Mouse (Mus musculus): ENCODE results near the gene Pheta2. TPM values are rescaled to one million over a fixed set of nuclear protein-coding genes. Genes with fewer than 3 reads are reported as not detected.

Gene Pheta2
- polyA plus RNA-seq, 1 experiment from 2014 or later, result 5.4 TPM

- Histone ChIP-seq H3K4me1 (replicated peaks; ENCODE audit: control insufficient read depth, insufficient read depth, low read length) (no peaks in the 10 kb centered on the region), H3K9me3 (ENCODE audit: control insufficient read depth) (no peaks in the 10 kb centered on the region), H3K36me3 (ENCODE audit: control insufficient read depth, insufficient read depth) (no peaks in the 10 kb centered on the region), H3K4me3 (ENCODE audit: low read depth, low read length) (no peak overlapping the region), H3K27ac (ENCODE audit: low read depth, low read length) (no peak overlapping the region), H3K4me2 (replicated peaks; ENCODE audit: low read depth) (no peak overlapping the region), H3K9ac (ENCODE audit: low read depth, low read length) (no peak overlapping the region), H3K27me3 (replicated peaks; ENCODE audit: control insufficient read depth, insufficient read depth, low read length) (no peaks in the 10 kb centered on the region)
- 40% methylated on average over 3 of the region's 3 CpGs for WGBS
- TF ChIP-seq CTCF (IDR thresholded peaks at IDR 0.05; ENCODE audit: low read depth), result no peak
- 0 out of 2 replicates have a peak, but pooled peaks have one; percentile 41 for ATAC-seq
These were observed 31.6 kb upstream of the Pheta2 start for GRCm38 (mm10) chr15:82307107-82307506.

GRCm38 (mm10) chr15:82308416-82308815 is 30.3 kb upstream of the Pheta2 start:
- WGBS, result 53% methylated on average over 3 of the region's 3 CpGs
- Histone ChIP-seq H3K27ac (ENCODE audit: low read depth, low read length) (no peak overlapping the region), H3K4me2 (replicated peaks; ENCODE audit: low read depth) (no peak overlapping the region), H3K36me3 (ENCODE audit: control insufficient read depth, insufficient read depth) (no peaks in the 10 kb centered on the region), H3K9me3 (ENCODE audit: control insufficient read depth) (no peaks in the 10 kb centered on the region), H3K4me1 (replicated peaks; ENCODE audit: control insufficient read depth, insufficient read depth, low read length) (no peaks in the 10 kb centered on the region), H3K9ac (ENCODE audit: low read depth, low read length) (no peak overlapping the region), H3K27me3 (replicated peaks; ENCODE audit: control insufficient read depth, insufficient read depth, low read length) (no peaks in the 10 kb centered on the region), H3K4me3 (ENCODE audit: low read depth, low read length) (no peak overlapping the region)
- no peak for ATAC-seq
- TF ChIP-seq CTCF (IDR thresholded peaks at IDR 0.05; ENCODE audit: low read depth), result no peak

- TF ChIP-seq CTCF (IDR thresholded peaks at IDR 0.05; ENCODE audit: low read depth), result peak; percentile 21; the same call in 1 of the 2 replicates
- peak; percentile 22; the same call in 1 of the 2 replicates for ATAC-seq
- no peaks in the 10 kb centered on the region for H3K4me1 ChIP-seq (replicated peaks; ENCODE audit: control insufficient read depth, insufficient read depth, low read length)
- WGBS, result 74% methylated on average over 6 of the region's 6 CpGs
- no peaks in the 10 kb centered on the region for H3K36me3 ChIP-seq (ENCODE audit: control insufficient read depth, insufficient read depth)
- H3K4me3 ChIP-seq (ENCODE audit: low read depth, low read length), result no peak overlapping the region
- no peak overlapping the region for H3K27ac ChIP-seq (ENCODE audit: low read depth, low read length)
- no peak overlapping the region for H3K4me2 ChIP-seq (replicated peaks; ENCODE audit: low read depth)
- no peaks in the 10 kb centered on the region for H3K9me3 ChIP-seq (ENCODE audit: control insufficient read depth)
- no peaks in the 10 kb centered on the region for H3K27me3 ChIP-seq (replicated peaks; ENCODE audit: control insufficient read depth, insufficient read depth, low read length)
- H3K9ac ChIP-seq (ENCODE audit: low read depth, low read length), result no peak overlapping the region
These were observed 20.9 kb upstream of the Pheta2 start for GRCm38 (mm10) chr15:82317839-82318238.

GRCm38 (mm10) chr15:82319613-82320012 is 19.1 kb upstream of the Pheta2 start:
- Histone ChIP-seq H3K4me1 (replicated peaks; ENCODE audit: control insufficient read depth, insufficient read depth, low read length) (no peaks in the 10 kb centered on the region), H3K4me2 (replicated peaks; ENCODE audit: low read depth) (no peak overlapping the region), H3K36me3 (ENCODE audit: control insufficient read depth, insufficient read depth) (no peaks in the 10 kb centered on the region), H3K27me3 (replicated peaks; ENCODE audit: control insufficient read depth, insufficient read depth, low read length) (no peaks in the 10 kb centered on the region), H3K27ac (ENCODE audit: low read depth, low read length) (no peak overlapping the region), H3K9me3 (ENCODE audit: control insufficient read depth) (no peaks in the 10 kb centered on the region), H3K4me3 (ENCODE audit: low read depth, low read length) (no peak overlapping the region), H3K9ac (ENCODE audit: low read depth, low read length) (no peak overlapping the region)
- no peak for ATAC-seq
- TF ChIP-seq CTCF (IDR thresholded peaks at IDR 0.05; ENCODE audit: low read depth), result no peak
- 61% methylated on average over 1 of the region's 1 CpGs for WGBS

GRCm38 (mm10) chr15:82322195-82322594 is 16.5 kb upstream of the Pheta2 start:
- no peaks in the 10 kb centered on the region for H3K4me1 ChIP-seq (replicated peaks; ENCODE audit: control insufficient read depth, insufficient read depth, low read length)
- no peaks in the 10 kb centered on the region for H3K9me3 ChIP-seq (ENCODE audit: control insufficient read depth)
- H3K9ac ChIP-seq (ENCODE audit: low read depth, low read length), result no peak overlapping the region
- H3K4me2 ChIP-seq (replicated peaks; ENCODE audit: low read depth), result no peak overlapping the region
- no peaks in the 10 kb centered on the region for H3K36me3 ChIP-seq (ENCODE audit: control insufficient read depth, insufficient read depth)
- no peak overlapping the region for H3K4me3 ChIP-seq (ENCODE audit: low read depth, low read length)
- TF ChIP-seq CTCF (IDR thresholded peaks at IDR 0.05; ENCODE audit: low read depth), result no peak
- no peak for ATAC-seq
- no peak overlapping the region for H3K27ac ChIP-seq (ENCODE audit: low read depth, low read length)
- 74% methylated on average over 8 of the region's 8 CpGs for WGBS
- H3K27me3 ChIP-seq (replicated peaks; ENCODE audit: control insufficient read depth, insufficient read depth, low read length), result no peaks in the 10 kb centered on the region

GRCm38 (mm10) chr15:82325382-82325781 is 13.4 kb upstream of the Pheta2 start:
- H3K27ac ChIP-seq (ENCODE audit: low read depth, low read length), result no peak overlapping the region
- no peaks in the 10 kb centered on the region for H3K9me3 ChIP-seq (ENCODE audit: control insufficient read depth)
- WGBS, result 66% methylated on average over 2 of the region's 2 CpGs
- no peak for ATAC-seq
- no peaks in the 10 kb centered on the region for H3K4me1 ChIP-seq (replicated peaks; ENCODE audit: control insufficient read depth, insufficient read depth, low read length)
- no peak overlapping the region for H3K4me2 ChIP-seq (replicated peaks; ENCODE audit: low read depth)
- no peaks in the 10 kb centered on the region for H3K27me3 ChIP-seq (replicated peaks; ENCODE audit: control insufficient read depth, insufficient read depth, low read length)
- H3K4me3 ChIP-seq (ENCODE audit: low read depth, low read length), result no peak overlapping the region
- peaks cover 12% of the 10 kb centered on the region for H3K36me3 ChIP-seq (ENCODE audit: control insufficient read depth, insufficient read depth)
- H3K9ac ChIP-seq (ENCODE audit: low read depth, low read length), result no peak overlapping the region
- no peak for TF ChIP-seq CTCF (IDR thresholded peaks at IDR 0.05; ENCODE audit: low read depth)

GRCm38 (mm10) chr15:82335194-82335593 is 3.5 kb upstream of the Pheta2 start:
- Histone ChIP-seq H3K9ac (ENCODE audit: low read depth, low read length) (peak overlapping the region; percentile 54; the same call in 1 of the 2 replicates), H3K36me3 (ENCODE audit: control insufficient read depth, insufficient read depth) (peaks cover 61% of the 10 kb centered on the region), H3K27ac (ENCODE audit: low read depth, low read length) (0 out of 2 replicates have a peak overlapping the region, but pooled peaks have one; percentile 71), H3K4me2 (replicated peaks; ENCODE audit: low read depth) (peak overlapping the region; percentile 70), H3K27me3 (replicated peaks; ENCODE audit: control insufficient read depth, insufficient read depth, low read length) (no peaks in the 10 kb centered on the region), H3K4me3 (ENCODE audit: low read depth, low read length) (no peak overlapping the region), H3K9me3 (ENCODE audit: control insufficient read depth) (no peaks in the 10 kb centered on the region), H3K4me1 (replicated peaks; ENCODE audit: control insufficient read depth, insufficient read depth, low read length) (no peaks in the 10 kb centered on the region)
- TF ChIP-seq CTCF (IDR thresholded peaks at IDR 0.05; ENCODE audit: low read depth), result no peak
- WGBS, result 94% methylated on average over 4 of the region's 4 CpGs
- no peak for ATAC-seq
